Mouse (Mus musculus): ENCODE data around the gene Alg14.

GRCm38 (mm10) chr3:121264242-121264641, 27.3 kb upstream of the Alg14 start:
- no peak for TF ChIP-seq CTCF (IDR thresholded peaks at IDR 0.05 in 2 of 3, conservative IDR thresholded peaks at IDR 0.05 in 1 of 3; ENCODE audit: control insufficient read depth in 1 of 3, insufficient read depth in 1 of 3, low read depth in 2 of 3, low read length in 3 of 3, poor library complexity in 1 of 3, severe bottlenecking in 1 of 3)
- 0 out of 2 replicates have a peak, but pooled peaks have one; percentile 11 for TF ChIP-seq ETS1 (IDR thresholded peaks at IDR 0.05; ENCODE audit: low read depth, low read length)
- peak; percentile 51; the same call in 1 of the 2 replicates for TF ChIP-seq GATA1 (IDR thresholded peaks at IDR 0.05; ENCODE audit: low read depth, low read length)
